Mouse (Mus musculus) neural tube, embryonic 13.5 days (tissue): Measurements from ENCODE around the gene Tas2r143. TPM values are rescaled to one million over a fixed set of nuclear protein-coding genes. Genes with fewer than 3 reads are reported as not detected.

ENCODE experiments used
- ATAC-seq: fragments of 200-750 bp; cut with Nextera tagmentation; 2 replicates; pipeline ENCODE4 v1.8.0; 2017; ENCODE audit warnings: low read depth, mild to moderate bottlenecking, moderate TSS enrichment, moderate library complexity
- H3K27ac ChIP-seq: fragments of 300-500 bp; sonication (generic); replicated peaks from 2 replicates; pipeline ENCODE4 v1.5.1; 2015; ENCODE audit warnings: moderate library complexity, mild to moderate bottlenecking, inconsistent platforms
- H3K27me3 ChIP-seq: fragments of 300-500 bp; sonication (generic); 2 replicates; pipeline ENCODE4 v1.6.1; 2015; ENCODE audit warnings: mild to moderate bottlenecking, inconsistent platforms
- H3K36me3 ChIP-seq: fragments of 300-500 bp; sonication (generic); 2 replicates; pipeline ENCODE4 v1.6.1; 2015; ENCODE audit warnings: mild to moderate bottlenecking, inconsistent platforms
- H3K4me1 ChIP-seq: fragments of 300-500 bp; sonication (generic); replicated peaks from 2 replicates; pipeline ENCODE4 v1.6.1; 2015; ENCODE audit warnings: inconsistent platforms
- H3K4me2 ChIP-seq: fragments of 300-500 bp; sonication (generic); 2 replicates; pipeline ENCODE4 v1.6.1; 2015; ENCODE audit warnings: inconsistent platforms, mild to moderate bottlenecking, moderate library complexity
- H3K4me3 ChIP-seq: fragments of 300-500 bp; sonication (generic); 2 replicates; pipeline ENCODE4 v1.5.1; 2015; ENCODE audit warnings: mild to moderate bottlenecking, inconsistent platforms
- H3K9ac ChIP-seq: fragments of 300-500 bp; sonication (generic); 2 replicates; pipeline ENCODE4 v1.6.1; 2015; ENCODE audit warnings: moderate library complexity, mild to moderate bottlenecking, inconsistent platforms
- H3K9me3 ChIP-seq: fragments of 300-500 bp; sonication (generic); 2 replicates; pipeline ENCODE4 v1.6.1; 2016; ENCODE audit warnings: inconsistent platforms
- WGBS: fragments of 180-500 bp; shearing (Covaris S2); methylation state at CpG from one replicate; pipeline ENCODE4 v1.1.7; 2015; 5-methylcytosine and 5-hydroxymethylcytosine counted together
- polyA plus RNA-seq: library from polyadenylated mRNA; unstranded; fragments of >200 nt; fragmentation: Nextera tagmentation; extraction: Ambion mirVana; gene quantifications from 2 replicates; pipeline ENCODE4 v1.2.1, GENCODE M21; 2015

Tas2r143 gene
- polyA plus RNA-seq, 1 experiment from 2014 or later, result not detected

- Histone ChIP-seq H3K9ac (no peak overlapping the region), H3K4me2 (no peak overlapping the region), H3K27ac (no peak overlapping the region), H3K36me3 (no peaks in the 10 kb centered on the region), H3K27me3 (no peaks in the 10 kb centered on the region), H3K4me3 (no peak overlapping the region), H3K9me3 (no peaks in the 10 kb centered on the region), H3K4me1 (no peaks in the 10 kb centered on the region)
- WGBS, result 91% methylated on average over 4 of the region's 4 CpGs
- ATAC-seq, result no peak
Observed at GRCm38 (mm10) chr6:42426337-42426736, 26.3 kb downstream of the Tas2r143 start.

DNA sequence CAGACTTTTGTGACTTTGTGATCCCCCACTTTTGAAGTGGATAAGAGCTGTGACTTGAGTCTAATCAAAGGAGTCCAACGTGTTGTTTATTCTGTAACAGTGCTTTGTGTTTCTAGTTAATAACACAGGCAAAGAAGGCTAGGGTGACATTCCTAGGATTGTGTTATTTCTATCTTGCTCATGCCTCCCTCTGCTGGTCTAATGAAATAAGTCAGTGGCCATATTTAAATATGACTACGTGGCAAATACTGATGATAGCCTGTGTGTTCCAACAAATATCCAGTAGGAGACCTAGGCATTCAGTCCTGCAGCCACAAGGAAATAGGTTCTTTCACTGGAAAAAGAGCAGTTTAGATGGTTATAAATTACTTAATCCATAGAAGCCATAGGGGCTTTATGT lies 33.5 kb downstream of the Tas2r143 start:
- H3K36me3 ChIP-seq, result no peaks in the 10 kb centered on the region
- ATAC-seq, result no peak
- H3K9me3 ChIP-seq, result no peaks in the 10 kb centered on the region
- H3K27me3 ChIP-seq, result no peaks in the 10 kb centered on the region
- no peak overlapping the region for H3K27ac ChIP-seq
- H3K4me1 ChIP-seq, result no peaks in the 10 kb centered on the region
- 74% methylated on average over 2 of the region's 2 CpGs for WGBS
- no peak overlapping the region for H3K4me2 ChIP-seq
- H3K4me3 ChIP-seq, result no peak overlapping the region
- H3K9ac ChIP-seq, result no peak overlapping the region

GRCm38 (mm10) chr6:42434446-42434845 lies 34.4 kb downstream of the Tas2r143 start, which contains the start of gene Tas2r126:
Gene Tas2r126 (plus strand): TSS chr6:42434535.
- Histone ChIP-seq H3K27me3 (no peaks in the 10 kb centered on the region), H3K9me3 (no peaks in the 10 kb centered on the region), H3K4me2 (no peak within 1 kb of the TSS), H3K36me3 (no peaks in the 10 kb centered on the region), H3K9ac (no peak within 1 kb of the TSS), H3K4me3 (no peak within 1 kb of the TSS), H3K27ac (no peak within 1 kb of the TSS), H3K4me1 (no peaks in the 10 kb centered on the region)
- 89% methylated on average over 6 of the region's 6 CpGs for WGBS
- ATAC-seq, result no peak

GRCm38 (mm10) chr6:42435490-42435889 lies 35.5 kb downstream of the Tas2r143 start:
- Histone ChIP-seq H3K9me3 (no peaks in the 10 kb centered on the region), H3K27ac (no peak overlapping the region), H3K36me3 (no peaks in the 10 kb centered on the region), H3K9ac (no peak overlapping the region), H3K4me1 (no peaks in the 10 kb centered on the region), H3K27me3 (no peaks in the 10 kb centered on the region), H3K4me3 (no peak overlapping the region), H3K4me2 (no peak overlapping the region)
- ATAC-seq, result no peak
- WGBS, result 75% methylated on average over 2 of the region's 2 CpGs

DNA sequence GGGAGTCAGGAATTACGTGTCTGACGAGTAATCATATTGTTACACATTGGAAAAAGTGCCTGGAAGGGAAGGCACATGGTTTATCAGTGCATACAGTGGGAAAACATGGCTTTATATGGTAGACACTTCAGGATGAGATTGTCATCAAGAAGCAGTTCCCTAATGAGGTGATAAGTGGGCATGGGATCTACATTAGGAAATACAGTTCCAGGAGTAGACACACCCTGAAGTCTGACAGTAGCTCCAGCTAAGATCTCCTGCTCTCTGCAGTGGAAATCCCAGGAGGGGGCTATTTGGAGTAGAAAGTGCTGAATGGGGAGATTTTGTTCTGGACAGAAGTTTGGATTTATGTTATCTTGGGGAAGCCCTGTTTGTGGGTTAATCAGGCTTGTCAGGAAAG lies 41.4 kb downstream of the Tas2r143 start:
- Histone ChIP-seq H3K36me3 (no peaks in the 10 kb centered on the region), H3K4me2 (no peak overlapping the region), H3K4me3 (no peak overlapping the region), H3K27me3 (no peaks in the 10 kb centered on the region), H3K27ac (no peak overlapping the region), H3K4me1 (no peaks in the 10 kb centered on the region), H3K9me3 (no peaks in the 10 kb centered on the region), H3K9ac (no peak overlapping the region)
- no peak for ATAC-seq
- WGBS, result 86% methylated on average over 2 of the region's 2 CpGs

GRCm38 (mm10) chr6:42444491-42444890 lies 44.5 kb downstream of the Tas2r143 start:
- no peak for ATAC-seq
- no peak overlapping the region for H3K4me3 ChIP-seq
- no peak overlapping the region for H3K9ac ChIP-seq
- no peak overlapping the region for H3K27ac ChIP-seq
- H3K4me2 ChIP-seq, result no peak overlapping the region
- no peaks in the 10 kb centered on the region for H3K27me3 ChIP-seq
- WGBS, result 88% methylated on average over 2 of the region's 2 CpGs
- no peaks in the 10 kb centered on the region for H3K9me3 ChIP-seq
- H3K4me1 ChIP-seq, result no peaks in the 10 kb centered on the region
- no peaks in the 10 kb centered on the region for H3K36me3 ChIP-seq

- Histone ChIP-seq H3K9ac (no peak overlapping the region), H3K27me3 (no peaks in the 10 kb centered on the region)
Observed at GRCm38 (mm10) chr6:42447381-42447780, 47.3 kb downstream of the Tas2r143 start.

More at GRCm38 (mm10) chr6:42447381-42447780, 47.3 kb downstream of the Tas2r143 start:
- Histone ChIP-seq H3K27ac (no peak overlapping the region), H3K36me3 (no peaks in the 10 kb centered on the region), H3K9me3 (no peaks in the 10 kb centered on the region), H3K4me2 (no peak overlapping the region), H3K4me1 (no peaks in the 10 kb centered on the region), H3K4me3 (no peak overlapping the region)
- 85% methylated on average over 2 of the region's 2 CpGs for WGBS
- ATAC-seq, result no peak

Other genes starting within 250 kb of the Tas2r143 start
- gene Tas2r144, start 184.9 kb upstream of the Tas2r143 start, polyA plus RNA-seq, result not detected in 2 replicates
- gene Gstk1, start 154.3 kb upstream of the Tas2r143 start, polyA plus RNA-seq, result 17.7 and 17.8 TPM in 2 replicates
- gene Tmem139, start 138.3 kb upstream of the Tas2r143 start, polyA plus RNA-seq, result 0.26 and 0.28 TPM in 2 replicates
- 39.1 and 45.5 TPM in 2 replicates for gene Casp2, start 135.3 kb upstream of the Tas2r143 start, polyA plus RNA-seq
- gene Clcn1, start 113.6 kb upstream of the Tas2r143 start, polyA plus RNA-seq, result 1.7 and 2.0 TPM in 2 replicates
- 7.4 and 8.1 TPM in 2 replicates for gene Fam131b, start 75.6 kb upstream of the Tas2r143 start, polyA plus RNA-seq
- 56.4 and 56.5 TPM in 2 replicates for gene Zyx, start 50.6 kb upstream of the Tas2r143 start, polyA plus RNA-seq
- 0.24 and 0.61 TPM in 2 replicates for gene Epha1, start 27.0 kb upstream of the Tas2r143 start, polyA plus RNA-seq
- gene Tas2r135, start 5.2 kb downstream of the Tas2r143 start, polyA plus RNA-seq, result not detected in 2 replicates
- gene Tas2r126, start 34.3 kb downstream of the Tas2r143 start, polyA plus RNA-seq, result not detected in 2 replicates
- not detected in 2 replicates for gene Olfr458, start 65.0 kb downstream of the Tas2r143 start, polyA plus RNA-seq
- gene Olfr457, start 76.1 kb downstream of the Tas2r143 start, polyA plus RNA-seq, result not detected in 2 replicates
- not detected in 2 replicates for gene Olfr456, start 87.0 kb downstream of the Tas2r143 start, polyA plus RNA-seq
- gene Olfr455, start 147.3 kb downstream of the Tas2r143 start, polyA plus RNA-seq, result not detected in 2 replicates
- gene Tcaf3, start 197.5 kb downstream of the Tas2r143 start, polyA plus RNA-seq, result not detected in 2 replicates
- 2.6 and 3.0 TPM in 2 replicates for gene Tcaf2, start 245.0 kb downstream of the Tas2r143 start, polyA plus RNA-seq